Mouse (Mus musculus): Measurements from ENCODE around the gene Zfp84.

The Zfp84 gene

DNA sequence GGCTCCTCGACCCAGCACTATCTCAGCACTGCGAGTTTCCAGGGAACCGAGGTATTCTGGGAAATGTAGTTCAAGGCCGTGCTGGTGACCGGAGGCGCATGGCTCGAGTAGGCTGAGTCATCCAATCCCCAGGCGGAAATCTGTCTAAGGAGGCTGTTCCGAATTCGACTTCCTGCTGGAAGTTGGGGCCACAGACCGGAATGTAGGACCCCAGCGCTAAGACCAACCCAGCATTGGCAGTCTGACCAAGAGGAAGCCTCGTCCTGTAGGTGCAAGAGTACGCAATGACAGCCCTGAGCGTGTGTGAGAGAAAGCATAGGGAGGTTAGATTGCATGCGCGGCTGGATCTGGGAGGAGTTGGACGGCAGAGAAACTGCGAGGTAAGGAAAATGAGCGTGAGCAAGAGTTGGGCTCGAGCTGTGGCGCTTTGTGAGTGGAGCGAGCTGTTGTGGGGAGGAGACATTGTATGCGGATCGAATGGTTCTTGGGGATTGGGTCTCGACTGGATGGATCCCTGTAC lies 47.6 kb downstream of the Zfp84 start, which contains the start of gene Zfp790:
Gene Zfp790 (plus strand): TSS at position 205 of the 520 bp plus-strand sequence.
- peak; percentile 97 for DNase-seq (ENCODE audit: low read depth, low spot score)

DNA sequence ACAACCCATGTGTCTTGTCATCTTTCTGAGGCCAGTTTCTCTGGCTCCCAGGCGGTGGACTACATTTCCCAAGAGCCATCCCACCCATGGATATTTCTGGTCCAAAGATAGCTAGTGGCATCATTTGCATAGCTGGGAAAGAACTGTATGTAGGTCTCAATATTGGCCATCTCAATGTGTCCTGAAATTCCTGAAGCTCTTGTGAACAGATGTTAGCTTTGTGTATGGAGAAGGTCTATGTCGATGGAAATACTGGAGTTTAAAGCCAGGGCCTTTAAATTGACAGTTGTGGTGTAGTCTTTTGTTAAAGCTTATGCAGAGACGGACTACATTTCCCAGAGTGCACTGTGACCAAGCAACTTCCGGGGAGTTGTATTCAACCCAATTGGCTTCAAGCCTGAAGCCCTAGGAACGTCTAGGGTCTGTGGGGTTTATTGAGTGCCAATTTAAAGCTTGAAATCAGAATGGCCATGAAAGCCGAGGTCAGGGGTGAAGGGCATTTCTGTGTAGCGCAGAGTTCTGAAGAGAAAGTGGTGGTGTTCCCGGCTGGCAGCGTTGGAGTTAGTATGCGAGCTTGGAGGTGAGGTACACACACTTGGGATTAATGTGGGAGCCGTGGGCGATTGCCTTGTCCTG lies 50.4 kb downstream of the Zfp84 start:
- DNase-seq (ENCODE audit: low read depth, low spot score): peak; percentile 83

- no peak for DNase-seq (ENCODE audit: low read depth, low spot score)
Measured at GRCm38 (mm10) chr7:29828001-29828400, 59.6 kb downstream of the Zfp84 start.

All from ZHBTc4 (cell line).